Mouse (Mus musculus) kidney, adult 8-10 months (tissue): ENCODE measurements around the gene Cfap58.
A peak's percentile ranks its signal among the peaks of the same experiment; 100 is the strongest.

Experiments used
- DNase-seq, 2 experiments: peaks; one replicate each; pipeline ENCODE4 v3.0.0; 2022

Cfap58 gene

DNA sequence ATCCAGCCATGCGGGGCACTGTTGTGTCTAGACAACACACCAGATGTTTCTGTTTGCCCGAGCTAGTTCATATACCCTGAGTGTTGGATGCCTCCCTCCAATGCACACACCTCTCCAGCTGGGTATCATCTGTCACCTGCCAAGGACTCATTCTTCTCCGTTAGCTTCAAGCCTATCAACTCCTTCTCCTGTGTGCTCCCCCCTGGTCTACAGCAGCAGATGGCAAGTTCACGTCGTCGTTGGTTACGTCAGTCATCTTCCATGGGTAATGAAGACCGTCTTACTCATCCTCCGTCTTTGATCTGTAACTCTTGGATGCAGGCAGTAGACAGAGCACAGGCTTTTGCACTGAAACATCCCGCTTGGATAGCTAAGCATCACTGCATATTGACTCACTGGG is 42.8 kb downstream of the Cfap58 start:
- DNase-seq = no peak

DNA sequence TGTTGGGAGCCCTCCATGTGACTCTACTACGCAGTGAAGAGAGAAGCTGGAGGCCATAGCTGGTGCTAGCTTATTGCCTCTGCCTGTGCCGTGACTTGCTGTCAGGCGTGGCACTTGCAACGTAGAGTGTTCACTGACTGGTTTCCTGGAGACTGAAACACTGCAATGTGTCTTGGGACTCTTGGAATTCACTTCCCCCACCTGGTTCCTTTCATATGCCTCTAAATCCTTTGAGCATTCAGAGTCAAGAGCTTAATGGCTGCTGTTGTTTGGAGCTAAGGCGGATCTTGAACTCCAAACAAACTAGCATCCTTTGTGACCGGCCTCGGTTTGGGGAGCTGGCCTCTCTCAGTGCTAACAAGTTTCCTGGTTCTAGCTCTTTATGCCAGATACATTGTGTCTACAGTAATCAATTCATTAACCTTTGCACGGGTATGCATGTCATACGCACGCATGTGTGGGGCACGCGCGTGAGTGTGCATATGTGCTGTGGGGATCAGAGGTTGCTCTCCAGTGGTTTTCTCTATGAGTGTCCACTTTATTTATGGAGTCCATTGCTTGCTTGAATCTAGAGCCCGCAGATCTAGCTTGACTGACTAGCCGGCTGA is 48.2 kb downstream of the Cfap58 start:
- DNase-seq = no peak

DNA sequence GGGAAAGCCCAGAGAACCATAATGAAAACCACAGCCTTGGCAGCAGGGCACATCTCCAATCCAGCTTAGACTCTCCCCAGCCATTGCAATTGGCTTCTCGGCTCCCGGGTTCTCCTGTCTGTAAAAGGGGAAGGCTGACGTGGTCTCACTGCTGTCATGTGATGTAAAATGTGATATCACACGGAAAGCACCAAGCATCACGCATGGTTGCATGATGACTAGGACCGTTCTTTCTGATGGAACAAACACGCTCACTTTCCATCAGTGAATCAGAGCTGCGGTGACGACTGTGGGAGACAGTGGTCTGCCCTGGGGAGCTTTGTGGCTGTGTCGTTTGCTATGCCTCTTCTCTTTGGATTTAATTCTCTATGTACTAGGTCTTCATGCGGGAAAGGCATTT is 50.5 kb downstream of the Cfap58 start:
- DNase-seq = no peak

DNA sequence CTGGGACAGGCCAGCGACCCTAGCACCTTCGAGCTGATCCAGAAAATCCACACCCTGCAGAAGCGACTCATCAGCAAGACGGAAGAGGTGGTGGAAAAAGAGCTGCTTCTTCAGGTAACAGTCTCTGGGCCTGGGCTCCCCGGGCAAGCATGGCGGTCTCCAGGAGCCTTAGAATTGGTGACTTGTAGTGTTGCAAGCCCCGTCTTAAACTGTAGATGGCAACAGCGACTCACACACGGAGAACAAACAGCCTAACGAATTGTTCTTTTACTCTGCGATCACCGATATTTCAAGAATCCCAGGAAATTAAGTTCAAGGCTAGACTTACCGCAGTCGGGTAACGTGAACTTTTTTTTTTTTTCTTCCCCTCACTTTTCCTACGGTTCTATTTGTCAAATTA is 51.0 kb downstream of the Cfap58 start:
- DNase-seq = peak in 1 of 2 experiments; percentile 21

DNA sequence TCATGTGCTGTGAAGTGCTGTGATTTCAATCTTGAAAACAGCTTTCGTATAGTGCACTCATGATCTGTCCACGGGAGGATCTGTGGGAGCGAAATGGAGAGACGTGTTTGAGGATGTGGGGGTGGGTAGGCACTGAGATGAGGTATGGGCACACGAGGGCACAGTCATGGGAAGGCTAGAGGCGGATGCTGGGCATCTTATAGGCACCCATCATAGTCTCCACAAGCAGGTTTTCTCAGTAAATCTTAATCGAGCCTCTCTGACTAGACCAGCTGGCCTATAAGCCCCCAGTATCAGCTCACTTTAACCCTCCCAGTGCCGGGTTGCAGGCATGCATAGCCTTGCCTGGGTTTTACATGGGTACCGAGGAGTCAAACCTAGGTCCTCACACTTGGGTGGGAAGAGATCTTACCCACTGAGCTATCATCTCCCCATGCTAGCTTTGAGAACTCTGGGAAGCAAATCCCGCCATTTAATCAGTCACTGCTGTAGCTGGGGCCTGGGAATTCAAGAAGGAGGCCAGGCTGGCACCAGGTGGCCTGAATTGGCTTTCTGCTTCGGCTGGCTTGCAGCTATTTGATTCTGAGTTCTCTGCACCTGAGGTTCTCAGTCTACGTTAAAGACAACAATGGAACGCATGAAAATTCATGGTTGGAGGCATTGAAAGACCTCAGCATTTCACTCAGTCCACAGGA is 51.6 kb downstream of the Cfap58 start:
- DNase-seq = no peak

DNA sequence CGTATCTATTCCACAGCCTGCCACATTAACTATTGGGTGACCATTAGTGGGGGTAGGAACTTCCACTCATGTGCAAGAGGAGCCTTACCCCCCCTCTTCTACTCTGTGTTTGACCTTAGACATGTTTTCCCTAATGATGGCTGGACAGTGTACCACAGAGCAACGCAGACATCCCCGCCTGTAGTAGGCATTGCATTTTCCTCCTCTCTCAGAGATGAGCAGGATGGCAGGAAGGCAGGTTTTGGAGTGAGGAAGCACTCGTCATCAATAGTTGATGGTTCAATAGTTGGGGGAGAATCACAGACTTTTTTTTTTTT is 52.1 kb downstream of the Cfap58 start:
- no peak for DNase-seq

DNA sequence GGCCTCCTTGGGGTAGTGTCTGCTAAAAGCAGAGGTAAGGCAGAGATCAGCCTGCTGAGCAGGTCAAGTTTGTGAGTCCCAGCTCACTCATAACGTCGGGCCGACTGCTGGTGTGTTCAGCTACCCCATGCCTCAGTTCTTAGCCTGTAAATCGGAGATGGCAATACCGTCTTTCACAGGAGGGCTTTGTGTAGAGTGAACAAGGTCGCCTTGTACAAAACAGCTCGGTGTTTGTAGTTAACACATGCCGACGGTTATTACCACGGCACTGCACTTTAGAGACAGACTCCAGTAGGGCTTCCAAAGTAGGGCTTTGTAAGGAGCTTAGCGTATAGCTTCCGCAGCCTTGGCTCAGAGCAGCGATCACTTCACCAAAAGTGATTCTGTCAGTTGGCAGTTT is 63.8 kb downstream of the Cfap58 start:
- no peak for DNase-seq

DNA sequence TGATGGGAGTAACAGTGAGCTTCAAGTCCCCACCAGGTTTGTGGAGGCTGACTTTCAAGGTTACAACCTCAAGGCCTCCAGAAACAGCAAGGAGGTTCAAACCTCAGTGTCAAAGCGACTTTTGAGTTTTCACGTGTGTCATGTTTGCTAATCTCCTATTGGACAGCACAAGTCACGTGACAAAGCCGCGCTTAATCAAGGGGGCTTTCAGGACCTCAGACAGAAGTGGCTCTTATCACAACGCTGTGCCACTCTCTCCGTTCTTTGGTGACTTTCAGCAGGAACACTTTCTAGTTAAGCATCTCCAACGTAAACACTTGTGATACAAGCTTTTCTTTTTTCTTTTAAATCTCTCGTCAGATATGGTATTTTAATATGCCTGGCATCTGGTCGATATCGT is 64.3 kb downstream of the Cfap58 start:
- no peak for DNase-seq

DNA sequence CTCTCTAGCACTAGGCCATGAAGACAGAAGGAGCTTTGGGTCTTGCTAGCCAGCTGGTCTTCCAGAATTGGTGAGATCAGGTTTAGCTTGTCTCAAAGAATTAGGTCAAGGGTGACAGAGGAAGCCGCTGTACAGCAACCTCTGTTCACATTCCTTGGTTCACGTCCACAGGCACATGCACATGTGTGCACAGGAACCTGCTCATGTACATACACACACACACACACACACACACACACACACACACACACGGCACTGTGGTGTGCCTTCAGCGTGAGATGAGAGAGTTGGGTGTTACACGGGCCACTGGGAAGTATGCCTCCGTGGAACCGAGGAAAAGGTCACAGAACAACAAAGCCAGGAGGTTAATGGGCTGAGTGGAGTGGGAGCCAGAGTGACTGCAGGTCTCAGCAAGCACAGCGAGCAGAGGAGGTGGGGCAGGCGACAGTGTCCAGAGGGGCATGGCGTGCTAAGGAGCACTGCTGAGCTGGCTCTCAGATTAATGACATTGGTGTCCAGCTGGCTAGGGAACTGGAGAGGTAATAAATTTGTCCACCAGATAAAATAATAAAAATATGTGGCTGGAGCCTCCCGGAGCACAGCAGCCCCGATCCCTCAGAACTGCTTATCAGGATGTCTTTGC is 71.4 kb downstream of the Cfap58 start:
- DNase-seq = no peak

DNA sequence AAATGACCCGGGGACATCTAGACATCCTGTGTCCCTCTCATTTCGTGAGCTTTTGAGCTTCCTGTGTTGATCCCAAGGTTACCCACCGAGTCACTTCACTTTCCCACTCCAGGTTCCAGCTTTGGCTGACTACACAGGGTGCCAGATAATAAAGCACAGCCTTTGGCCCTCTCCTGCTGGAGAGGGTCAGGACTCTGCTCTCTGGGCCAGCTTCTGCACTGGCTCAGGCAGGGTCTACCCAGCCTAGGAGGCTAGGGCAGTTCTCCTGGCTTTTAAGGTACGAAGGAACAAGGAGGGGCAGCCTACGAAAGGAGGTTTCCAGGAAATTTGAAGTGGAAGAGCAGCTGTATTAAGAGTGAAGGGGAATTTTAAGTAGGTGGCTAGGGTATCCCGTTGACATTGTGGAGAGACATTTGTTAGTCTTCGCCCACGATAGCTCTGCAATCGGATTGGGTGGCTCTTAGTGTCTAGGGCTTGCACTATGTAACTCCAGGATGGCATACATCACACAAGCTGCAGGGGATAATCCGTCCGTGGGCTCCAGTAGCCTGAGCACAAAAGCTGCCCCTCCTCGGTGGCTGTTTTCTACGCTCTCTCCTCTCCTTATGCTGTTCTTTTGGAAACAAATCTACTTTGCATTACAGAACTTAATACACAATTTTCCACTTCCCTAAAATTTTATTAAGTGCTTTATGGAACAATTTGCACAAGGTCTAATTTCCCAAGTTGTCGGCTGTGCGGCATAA is 72.3 kb downstream of the Cfap58 start:
- no peak for DNase-seq

DNA sequence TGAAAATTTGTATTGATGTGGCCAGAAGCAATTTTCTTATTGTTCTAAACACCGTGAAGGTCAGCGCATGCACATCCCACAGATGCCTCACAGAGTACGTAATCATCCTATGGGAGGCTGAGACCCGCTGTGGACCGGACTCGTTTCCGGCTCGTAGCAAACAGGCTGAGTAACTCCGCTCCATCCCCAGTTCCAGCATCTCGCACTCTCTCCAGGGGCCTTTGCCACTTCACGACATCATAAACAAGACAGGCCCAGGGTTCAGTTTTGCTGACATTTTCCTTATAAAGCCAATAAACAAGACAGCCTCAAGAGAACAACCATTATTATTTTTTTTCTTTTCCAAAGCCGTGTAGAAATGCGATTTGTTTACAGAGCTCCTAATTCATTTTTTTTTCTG is 82.6 kb downstream of the Cfap58 start:
- DNase-seq = no peak

DNA sequence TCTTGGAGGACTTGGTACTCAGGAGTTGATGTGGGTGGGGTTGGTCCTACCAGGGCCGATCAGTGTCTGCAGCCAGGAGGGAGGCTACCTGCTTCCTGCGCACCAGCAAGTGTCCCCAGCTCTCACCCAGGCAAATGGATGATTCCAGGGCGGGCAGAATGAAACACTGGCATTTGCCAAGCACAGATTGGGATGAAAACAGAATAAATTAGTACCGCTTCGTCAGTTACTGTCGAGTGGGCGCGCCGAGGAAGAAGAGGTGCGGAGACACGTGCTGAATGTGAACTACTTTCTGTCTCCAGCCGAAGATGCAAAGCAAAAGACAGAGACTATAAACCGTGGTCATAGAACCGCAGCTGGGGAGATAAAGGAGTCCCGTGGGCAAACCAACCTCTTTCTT is 84.0 kb downstream of the Cfap58 start:
- no peak for DNase-seq

DNA sequence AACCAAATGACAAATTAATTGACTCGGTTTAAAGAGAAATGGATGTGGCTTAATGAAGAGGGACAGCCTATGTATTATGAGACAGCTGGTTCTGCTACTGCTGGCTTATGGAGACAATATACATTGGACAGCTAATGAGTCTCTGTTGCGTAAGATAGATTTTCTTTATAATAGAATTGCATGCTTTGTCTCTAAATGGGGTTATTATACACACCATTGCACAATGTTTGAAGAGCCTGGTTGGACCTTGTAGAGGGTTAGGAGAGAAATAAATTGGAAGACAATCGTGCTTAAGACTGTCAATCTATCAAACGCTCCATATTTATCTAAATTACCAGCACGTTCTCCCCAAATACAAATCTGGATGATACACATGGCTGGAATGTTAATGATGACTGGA is 85.3 kb downstream of the Cfap58 start:
- no peak for DNase-seq

DNA sequence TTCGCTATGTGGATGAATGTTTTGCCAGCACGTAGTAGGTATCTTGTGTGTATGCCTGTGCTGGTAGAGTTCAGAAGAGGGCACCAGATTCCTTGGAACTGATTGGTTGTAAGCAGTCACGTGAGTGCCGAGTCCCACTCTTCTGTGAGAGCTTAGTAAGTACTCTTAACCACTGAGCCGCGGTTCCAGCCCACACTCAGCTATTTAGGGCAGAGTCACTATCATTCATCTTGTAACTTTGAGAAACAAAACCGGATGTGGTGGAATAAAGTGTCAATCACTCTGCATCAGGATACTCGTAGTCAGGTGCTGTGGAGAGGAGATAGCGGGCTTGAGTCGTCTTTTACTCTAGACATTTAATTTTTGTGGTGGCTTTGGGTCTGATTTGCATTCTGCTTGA is 86.3 kb downstream of the Cfap58 start:
- no peak for DNase-seq

DNA sequence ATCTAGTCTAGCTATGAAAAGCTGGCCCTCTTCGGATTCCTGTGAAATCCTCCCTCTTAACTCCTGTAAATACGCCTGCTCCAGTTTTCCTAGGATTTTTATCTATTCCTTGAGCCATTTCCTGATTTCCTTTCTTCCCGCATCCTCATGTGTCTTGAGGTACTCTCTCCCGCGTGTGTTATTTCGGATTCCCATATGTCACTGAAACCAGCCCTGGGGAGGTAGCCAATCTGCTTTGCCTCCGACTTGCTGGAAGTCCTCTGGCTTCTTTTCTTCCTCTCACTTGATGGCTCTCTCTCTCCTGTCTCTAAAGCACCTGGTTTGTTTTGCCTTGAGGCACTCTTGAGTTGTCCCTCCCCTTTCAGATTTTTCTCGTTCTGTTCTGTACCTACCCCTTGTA is 87.9 kb downstream of the Cfap58 start:
- DNase-seq = no peak

DNA sequence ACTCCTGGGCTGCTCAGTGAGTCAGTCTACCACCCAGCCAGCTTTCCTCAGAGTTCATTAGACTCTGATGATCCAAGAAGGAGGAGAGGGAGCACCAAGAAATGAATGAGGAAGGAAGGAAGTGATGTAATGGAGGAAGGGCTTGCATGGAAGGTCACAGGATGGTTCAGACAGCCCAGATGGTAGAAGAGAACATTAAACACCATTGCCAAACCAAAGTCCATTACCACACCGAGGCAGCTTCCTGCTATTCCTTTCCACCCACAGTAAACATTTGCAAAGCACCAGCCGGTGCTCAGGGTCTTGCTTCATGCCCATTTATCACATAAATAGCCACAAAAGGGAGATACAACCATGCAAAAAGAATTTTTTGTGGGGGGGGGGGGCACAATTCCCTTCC is 89.4 kb downstream of the Cfap58 start:
- DNase-seq = no peak

DNA sequence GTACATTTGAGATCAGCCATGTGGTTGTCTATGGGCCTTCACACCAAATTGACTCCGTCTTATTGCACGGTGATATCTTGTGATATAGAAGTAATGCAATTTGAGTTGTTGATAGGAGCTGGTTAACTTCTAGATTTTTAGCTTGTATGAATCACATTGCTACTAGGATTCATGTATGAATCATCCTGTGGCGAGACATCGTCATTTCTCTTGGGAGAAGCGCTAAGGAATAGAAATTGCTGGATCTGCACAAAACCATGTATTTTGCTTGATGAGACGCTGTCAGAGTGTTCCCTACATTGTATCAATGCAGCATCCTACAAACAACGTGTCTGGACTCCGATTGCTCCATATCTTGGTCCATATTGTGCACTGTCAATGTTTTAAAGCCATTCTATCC is 102.1 kb downstream of the Cfap58 start:
- DNase-seq = no peak

DNA sequence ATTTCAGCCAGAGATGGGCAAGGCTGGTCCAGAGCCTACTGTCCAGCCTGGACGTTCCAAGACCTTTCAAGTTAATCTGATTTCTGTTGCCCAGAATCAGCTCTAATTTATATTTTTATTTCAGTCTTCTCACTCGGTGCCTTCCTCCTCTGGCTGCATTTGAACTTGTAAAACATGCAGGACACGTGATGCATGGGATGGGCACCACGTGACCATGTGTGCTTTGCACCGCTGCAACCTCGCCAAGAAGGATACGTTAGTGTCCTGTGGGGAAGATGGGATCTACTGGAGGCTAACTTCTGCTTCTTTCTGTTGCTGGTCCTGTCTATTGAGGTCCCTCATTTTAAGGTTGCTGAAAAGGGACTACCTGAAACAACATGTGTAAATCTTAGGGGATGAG is 109.8 kb downstream of the Cfap58 start:
- no peak for DNase-seq

DNA sequence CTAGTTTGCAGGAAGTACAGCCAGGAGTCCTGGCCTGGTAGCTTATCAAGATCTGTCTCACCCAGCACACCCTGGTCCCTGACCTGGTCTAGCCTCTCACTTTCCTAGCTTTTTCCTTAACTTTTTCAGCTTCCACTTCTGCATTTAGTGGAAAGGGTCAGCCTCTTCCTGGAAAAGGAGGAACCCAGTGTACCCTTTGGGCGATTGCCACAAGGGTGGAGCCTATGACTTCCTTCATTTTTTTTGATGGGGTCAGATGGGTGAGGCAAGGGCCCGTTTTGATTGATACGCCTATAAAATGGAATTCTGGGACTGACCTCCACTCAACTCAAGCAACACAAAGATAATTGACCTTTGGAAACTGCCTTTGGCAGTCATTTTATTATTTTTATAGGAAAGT is 111.9 kb downstream of the Cfap58 start:
- no peak for DNase-seq

DNA sequence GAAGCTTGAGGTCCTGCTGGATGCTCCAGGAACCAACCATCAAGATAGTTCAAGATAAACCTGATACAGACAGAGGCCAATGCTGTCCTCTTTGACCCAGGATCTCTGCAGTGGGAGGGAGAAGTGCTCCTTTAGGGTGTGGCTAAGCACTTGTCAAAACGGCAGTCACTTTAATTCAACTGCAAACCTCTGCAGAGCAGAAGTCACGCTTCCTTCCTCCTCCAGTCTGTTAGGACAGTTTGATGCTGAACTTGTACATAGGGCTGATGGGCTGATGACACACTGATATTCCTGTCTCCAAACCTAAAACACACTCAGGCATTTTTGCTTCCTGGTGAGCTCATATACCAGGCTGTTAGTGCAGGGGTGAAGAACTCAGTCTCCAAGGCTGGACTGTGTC is 125.8 kb downstream of the Cfap58 start:
- no peak for DNase-seq

DNA sequence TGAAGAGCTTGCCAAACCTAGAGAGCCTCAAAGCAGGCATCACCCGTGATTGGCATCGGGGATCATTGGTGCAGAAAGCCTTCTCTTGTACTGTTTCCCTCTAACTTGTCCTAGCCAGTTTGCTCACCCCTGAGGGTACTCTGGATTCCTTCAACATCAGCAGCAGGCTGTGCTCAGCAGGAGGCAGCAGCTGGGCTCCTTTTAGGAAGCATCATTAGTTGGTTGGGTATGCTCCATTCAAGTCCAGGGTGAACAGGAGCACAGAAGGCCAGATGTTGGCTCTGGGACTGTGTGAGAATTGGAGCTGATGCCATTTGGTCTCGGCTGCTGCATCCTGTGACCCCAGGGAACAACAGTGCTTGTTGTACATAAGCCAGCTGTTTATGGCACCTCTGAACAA is 142.2 kb downstream of the Cfap58 start:
- no peak for DNase-seq

DNA sequence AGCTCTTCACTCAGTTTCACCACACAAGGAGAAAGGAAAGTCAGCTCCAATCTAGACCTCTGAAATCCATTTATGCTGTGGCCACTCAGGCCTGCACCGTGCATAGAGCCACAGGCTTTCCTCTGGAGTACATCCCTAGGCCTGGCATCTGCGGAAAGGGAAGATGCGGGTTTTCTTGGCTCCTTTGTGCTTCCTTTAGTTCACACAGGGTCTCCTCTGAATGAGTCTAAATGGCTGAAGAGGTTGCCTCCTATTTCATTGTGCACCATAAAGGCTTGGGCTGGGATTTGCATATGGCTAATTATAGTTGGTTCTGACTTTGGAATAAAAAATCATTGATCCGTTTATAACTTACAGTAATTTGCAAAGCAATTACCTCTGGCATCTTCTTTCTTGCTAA is 144.0 kb downstream of the Cfap58 start:
- no peak for DNase-seq
